7 mouse cellular contexts compared by ENCODE assay signal in the genomic region with DNA sequence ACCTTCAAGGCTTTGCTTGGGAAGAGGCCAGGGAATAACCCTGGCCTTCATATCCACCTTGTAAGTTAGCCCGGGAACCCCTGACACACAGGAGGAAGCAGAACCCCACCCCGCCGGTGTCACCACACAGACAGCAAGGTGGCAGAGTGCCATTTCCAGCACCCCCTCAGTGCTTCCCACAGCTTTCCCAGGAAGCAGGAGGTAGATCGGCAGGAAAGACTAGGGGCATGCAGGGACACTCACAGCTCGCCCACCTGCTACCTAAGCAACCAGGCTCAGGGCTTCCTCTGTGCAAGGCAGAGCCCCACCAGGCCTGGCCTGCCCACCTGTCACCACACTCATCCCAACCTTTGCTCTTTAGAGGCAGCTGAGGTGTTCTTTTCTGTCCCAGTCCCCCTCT. TPM values are rescaled to one million over a fixed set of nuclear protein-coding genes. Genes with fewer than 3 reads are reported as not detected.
DNase-seq lines count a peak whose midpoint lies in the region; ATAC-seq lines count a peak whose summit lies in the region.

No protein-coding gene starts in this region.

- peak overlapping the region; percentile 79 for H3K9ac ChIP-seq in embryonic facial prominence, embryonic 14.5 days (ENCODE audit: low read depth, low read length)
- H3K9ac ChIP-seq in intestine, embryonic 14.5 days (ENCODE audit: low read length), result peak overlapping the region; percentile 6; the same call in 1 of the 2 replicates
- peak overlapping the region; percentile 76; the same call in 1 of the 2 replicates for H3K9ac ChIP-seq in liver, embryonic 15.5 days

- peak overlapping the region; percentile 99 for H3K4me3 ChIP-seq in megakaryocyte, embryonic 14.5 days (replicated peaks)
- H3K4me3 ChIP-seq in embryonic facial prominence, embryonic 14.5 days (ENCODE audit: low read depth, low read length), result peak overlapping the region; percentile 78
- peak overlapping the region; percentile 52; the same call in 1 of the 2 replicates for H3K4me3 ChIP-seq in intestine, embryonic 14.5 days (ENCODE audit: low read depth, low read length)
- H3K4me3 ChIP-seq in liver, embryonic 15.5 days (replicated peaks), result 0 out of 2 replicates have a peak overlapping the region, but pooled peaks have one; percentile 74

- H3K27me3 ChIP-seq in megakaryocyte, embryonic 14.5 days (replicated peaks), result no peaks in the 10 kb centered on the region
- no peaks in the 10 kb centered on the region for H3K27me3 ChIP-seq in embryonic facial prominence, embryonic 14.5 days (replicated peaks; ENCODE audit: control insufficient read depth, insufficient read depth, low read length)
- H3K27me3 ChIP-seq in intestine, embryonic 14.5 days (replicated peaks; ENCODE audit: control insufficient read depth, insufficient read depth, low read length), result no peaks in the 10 kb centered on the region
- no peaks in the 10 kb centered on the region for H3K27me3 ChIP-seq in liver, embryonic 15.5 days

- WGBS in embryonic facial prominence, embryonic 14.5 days, result 75% methylated on average over 4 of the region's 5 CpGs
- 72% methylated on average over 5 of the region's 5 CpGs for WGBS in intestine, embryonic 14.5 days
- WGBS in liver, embryonic 15.5 days (ENCODE audit: insufficient replicate concordance), result 73% methylated on average over 5 of the region's 5 CpGs

- 0 out of 2 replicates have a peak overlapping the region, but pooled peaks have one; percentile 96 for H3K27ac ChIP-seq in embryonic facial prominence, embryonic 14.5 days (replicated peaks; ENCODE audit: low read depth, low read length)
- no peak overlapping the region for H3K27ac ChIP-seq in intestine, embryonic 14.5 days (ENCODE audit: low read depth)
- 0 out of 2 replicates have a peak overlapping the region, but pooled peaks have one; percentile 15 for H3K27ac ChIP-seq in liver, embryonic 15.5 days (replicated peaks)

- no peaks in the 10 kb centered on the region for H3K9me3 ChIP-seq in megakaryocyte, embryonic 14.5 days
- H3K9me3 ChIP-seq in embryonic facial prominence, embryonic 14.5 days (ENCODE audit: control insufficient read depth, low read length), result no peaks in the 10 kb centered on the region
- H3K9me3 ChIP-seq in intestine, embryonic 14.5 days (ENCODE audit: control insufficient read depth, low read length), result no peaks in the 10 kb centered on the region
- no peaks in the 10 kb centered on the region for H3K9me3 ChIP-seq in liver, embryonic 15.5 days (replicated peaks)

- H3K36me3 ChIP-seq in megakaryocyte, embryonic 14.5 days (replicated peaks; ENCODE audit: low read length), result peaks cover 68% of the 10 kb centered on the region
- peaks cover 17% of the 10 kb centered on the region; the same call in 1 of the 2 replicates for H3K36me3 ChIP-seq in embryonic facial prominence, embryonic 14.5 days (ENCODE audit: control insufficient read depth, insufficient read depth, low read length)
- peaks cover 25% of the 10 kb centered on the region for H3K36me3 ChIP-seq in intestine, embryonic 14.5 days (ENCODE audit: control insufficient read depth, insufficient read depth, low read length)
- H3K36me3 ChIP-seq in liver, embryonic 15.5 days (replicated peaks), result peaks cover 19% of the 10 kb centered on the region; the same call in 1 of the 2 replicates

- DNase-seq in embryonic facial prominence, embryonic 14.5 days (ENCODE audit: low spot score), result no peak
- DNase-seq in intestine, embryonic 14.5 days (ENCODE audit: low spot score), result no peak
- no peak for DNase-seq in testis, postnatal 14 days (ENCODE audit: low spot score)
- no peak for DNase-seq in thymus, postnatal 36 days

- H3K4me1 ChIP-seq in megakaryocyte, embryonic 14.5 days, result peaks cover 99% of the 10 kb centered on the region
- peaks cover 60% of the 10 kb centered on the region for H3K4me1 ChIP-seq in embryonic facial prominence, embryonic 14.5 days (ENCODE audit: control insufficient read depth, insufficient read depth, low read length)
- H3K4me1 ChIP-seq in intestine, embryonic 14.5 days (replicated peaks; ENCODE audit: control insufficient read depth, insufficient read depth, low read length), result peaks cover 54% of the 10 kb centered on the region
- peaks cover 82% of the 10 kb centered on the region for H3K4me1 ChIP-seq in liver, embryonic 15.5 days (replicated peaks)

- peak overlapping the region; percentile 87 for H3K4me2 ChIP-seq in embryonic facial prominence, embryonic 14.5 days (ENCODE audit: low read depth, low read length)
- peak overlapping the region; percentile 56 for H3K4me2 ChIP-seq in intestine, embryonic 14.5 days (ENCODE audit: low read length)
- H3K4me2 ChIP-seq in liver, embryonic 15.5 days, result peak overlapping the region; percentile 97

- ATAC-seq in megakaryocyte, adult 5-6 weeks (ENCODE audit: poor library complexity, severe bottlenecking), result no peak
- ATAC-seq in embryonic facial prominence, embryonic 14.5 days (ENCODE audit: low read depth), result no peak
- no peak for ATAC-seq in intestine, embryonic 14.5 days (replicated peaks; ENCODE audit: low FRiP score, low TSS enrichment, low read depth)
- no peak for ATAC-seq in liver, embryonic 15.5 days (ENCODE audit: insufficient read depth)

RNA-seq across cellular contexts. Expression of gene Tet3, which starts 19.1 kb away (rescaled TPM):
- 10.6 and 12.2 TPM in 2 replicates for polyA plus RNA-seq in megakaryocyte, embryonic 14.5 days (2012; ENCODE audit: insufficient read depth, low replicate concordance)
- total RNA-seq in megakaryocyte, adult 5-6 weeks (2015), result 36.1 and 36.2 TPM in 2 replicates
- 15.8 and 23.1 TPM in 2 replicates for total RNA-seq in megakaryocyte, adult 5-6 weeks (2017)
- polyA plus RNA-seq in embryonic facial prominence, embryonic 14.5 days (2014; fragmentation: Nextera tagmentation; extraction: Ambion mirVana), result 32.4 and 37.3 TPM in 2 replicates
- polyA plus RNA-seq in intestine, embryonic 14.5 days (2014; fragmentation: Nextera tagmentation; extraction: Ambion mirVana), result 35.1 and 40.1 TPM in 2 replicates
- 10.8 and 11.4 TPM in 2 replicates for polyA plus RNA-seq in liver, embryonic 15.5 days (2015; fragmentation: Nextera tagmentation; extraction: Ambion mirVana)

Comparison
In these comparisons a context has a peak if more than half of its experiments do, and no peak if none do; other contexts are left out.
1. H3K9ac ChIP-seq: peak in every context shown above with its lines; median percentile 79 in embryonic facial prominence, embryonic 14.5 days; 76 in liver, embryonic 15.5 days; 6 in intestine, embryonic 14.5 days.